12 mouse cellular contexts compared by ENCODE assay signal in the genomic region with DNA sequence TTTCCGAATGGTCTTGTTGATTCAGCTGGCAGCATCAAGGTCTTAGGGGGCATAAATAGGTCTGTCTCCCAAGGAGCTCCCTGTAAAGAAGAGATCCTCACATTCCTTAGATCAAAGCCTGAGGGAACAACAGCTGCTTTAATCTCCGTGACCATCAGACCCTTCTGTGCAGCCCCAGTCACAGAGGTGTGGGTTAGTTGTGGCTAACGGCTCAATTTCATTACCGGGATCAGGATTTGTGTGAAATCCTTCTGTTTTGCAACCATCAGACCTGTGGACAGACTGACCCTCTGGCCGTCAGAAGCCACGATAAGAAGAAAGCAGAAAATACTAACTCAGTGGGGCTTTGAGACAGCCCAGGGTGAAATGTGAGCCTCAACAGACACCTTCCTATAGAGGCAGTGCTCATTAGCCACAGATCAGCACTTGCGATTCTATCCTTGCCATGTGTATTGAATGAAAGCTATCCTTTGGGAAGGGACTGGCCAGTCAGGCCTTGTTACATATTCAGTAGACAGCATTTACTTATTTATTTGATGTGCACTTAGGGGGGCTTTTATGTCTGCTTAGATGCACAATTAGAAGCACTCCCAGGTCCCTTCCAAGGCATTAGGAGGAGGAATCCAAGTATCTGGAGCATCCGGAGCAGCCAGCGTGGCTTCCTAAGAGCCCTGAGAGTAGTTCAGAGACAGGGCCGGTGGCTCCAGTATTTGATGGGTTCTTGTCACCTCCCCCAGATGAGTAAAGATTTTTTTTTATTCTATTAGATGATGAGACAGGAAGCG.
DNase-seq lines count a peak whose midpoint lies in the region; ATAC-seq and TF ChIP-seq lines count a peak whose summit lies in the region.
"Had no signal": no experiment of that assay in that cellular context is flagged by ENCODE, and none has a peak within 500 bp of the region (broad histone marks: within the 10 kb centered on the region; RNA-seq: fewer than 3 reads in every experiment).

No protein-coding gene starts in this region.

- H3K36me3 ChIP-seq in heart, embryonic 14.5 days (ENCODE audit: control insufficient read depth, insufficient read depth, low read length): 0 out of 2 replicates have a peak, but pooled peaks cover 7% of the 10 kb centered on the region
- peaks cover 2% of the 10 kb centered on the region for H3K36me3 ChIP-seq in embryonic facial prominence, embryonic 11.5 days (replicated peaks; ENCODE audit: control insufficient read depth, insufficient read depth, low read depth, low read length)
- H3K36me3 ChIP-seq in hindbrain, embryonic 14.5 days (replicated peaks; ENCODE audit: control insufficient read depth, insufficient read depth): peaks cover 43% of the 10 kb centered on the region
- H3K36me3 ChIP-seq in midbrain, postnatal 0 days (ENCODE audit: insufficient read depth, low read length): peaks cover 6% of the 10 kb centered on the region
- H3K36me3 ChIP-seq in liver, embryonic 12.5 days: no peaks in the 10 kb centered on the region

- peak overlapping the region; percentile 27 to 30; a peak in 3 of 4 replicates for H3K27ac ChIP-seq in heart, embryonic 14.5 days (replicated peaks in 1 of 2; ENCODE audit: control insufficient read depth in 1 of 2, insufficient read depth in 1 of 2, low read depth in 2 of 2, low read length in 2 of 2)
- H3K27ac ChIP-seq in embryonic facial prominence, embryonic 11.5 days (replicated peaks; ENCODE audit: low read depth, low read length): peak overlapping the region; percentile 47; the same call in 1 of the 2 replicates
- peak overlapping the region; percentile 2 for H3K27ac ChIP-seq in hindbrain, embryonic 14.5 days
- H3K27ac ChIP-seq in midbrain, postnatal 0 days (ENCODE audit: low read depth, low read length): no peak overlapping the region
- H3K27ac ChIP-seq in liver, embryonic 12.5 days: no peak overlapping the region

- DNase-seq in heart, postnatal 36 days: no peak
- DNase-seq in embryonic facial prominence, embryonic 11.5 days (ENCODE audit: low spot score): peak; percentile 51
- peak; percentile 45 for DNase-seq in hindbrain, embryonic 14.5 days (ENCODE audit: low spot score)
- no peak for DNase-seq in midbrain, postnatal 0 days (ENCODE audit: low spot score)
- DNase-seq in left cerebral cortex, postnatal 10 days (ENCODE audit: extremely low spot score in 1 of 2, low spot score in 2 of 2): no peak
- no peak for DNase-seq in spleen, adult 18-20 months
- DNase-seq: lung, adult 18-20 months; thymus, postnatal 25 days had no signal

- H3K9ac ChIP-seq in heart, embryonic 14.5 days (ENCODE audit: low read length): peak overlapping the region; percentile 4; the same call in 1 of the 2 replicates
- no peak overlapping the region; the same call in 1 of the 2 replicates for H3K9ac ChIP-seq in embryonic facial prominence, embryonic 11.5 days (replicated peaks; ENCODE audit: low read length)
- H3K9ac ChIP-seq in hindbrain, embryonic 14.5 days: peak overlapping the region; percentile 8; the same call in 1 of the 2 replicates
- 0 out of 2 replicates have a peak overlapping the region, but pooled peaks have one; percentile 14 for H3K9ac ChIP-seq in midbrain, postnatal 0 days (replicated peaks; ENCODE audit: low read length, poor library complexity, severe bottlenecking)
- H3K9ac ChIP-seq in liver, embryonic 12.5 days: no peak overlapping the region

- ATAC-seq in heart, embryonic 14.5 days (ENCODE audit: insufficient number of reproducible peaks, insufficient read depth, low FRiP score, low read depth): no peak
- ATAC-seq in embryonic facial prominence, embryonic 11.5 days (replicated peaks; ENCODE audit: insufficient number of reproducible peaks, low FRiP score, low TSS enrichment, low read depth): peak; percentile 23; the same call in 1 of the 2 replicates
- peak; percentile 38; the same call in 1 of the 2 replicates for ATAC-seq in hindbrain, embryonic 14.5 days (ENCODE audit: low FRiP score)
- 0 out of 2 replicates have a peak, but pooled peaks have one; percentile 32 for ATAC-seq in midbrain, postnatal 0 days (ENCODE audit: low FRiP score)
- ATAC-seq in liver, embryonic 12.5 days: no peak

- no peak for TF ChIP-seq CTCF in midbrain, postnatal 0 days (IDR thresholded peaks at IDR 0.05)

- WGBS in heart, embryonic 14.5 days: 34% methylated on average over 11 of the region's 11 CpGs
- WGBS in embryonic facial prominence, embryonic 11.5 days: 23% methylated on average over 11 of the region's 11 CpGs
- 22% methylated on average over 11 of the region's 11 CpGs for WGBS in hindbrain, embryonic 14.5 days
- WGBS in midbrain, postnatal 0 days: 21% methylated on average over 11 of the region's 11 CpGs
- WGBS in liver, embryonic 12.5 days (ENCODE audit: insufficient replicate concordance): 57% methylated on average over 11 of the region's 11 CpGs

- H3K4me2 ChIP-seq in heart, embryonic 14.5 days (ENCODE audit: low read length): no peak overlapping the region
- no peak overlapping the region for H3K4me2 ChIP-seq in embryonic facial prominence, embryonic 11.5 days (ENCODE audit: low read depth, low read length)
- no peak overlapping the region for H3K4me2 ChIP-seq in hindbrain, embryonic 14.5 days (replicated peaks)
- H3K4me2 ChIP-seq in midbrain, postnatal 0 days (ENCODE audit: low read depth, low read length, poor library complexity, severe bottlenecking): no peak overlapping the region
- no peak overlapping the region for H3K4me2 ChIP-seq in liver, embryonic 12.5 days

- no peaks in the 10 kb centered on the region for H3K9me3 ChIP-seq in heart, embryonic 14.5 days (ENCODE audit: control insufficient read depth, low read length)
- H3K9me3 ChIP-seq in embryonic facial prominence, embryonic 11.5 days (replicated peaks; ENCODE audit: control insufficient read depth, low read length): no peaks in the 10 kb centered on the region
- H3K9me3 ChIP-seq in hindbrain, embryonic 14.5 days (ENCODE audit: control insufficient read depth, low read length): no peaks in the 10 kb centered on the region
- no peaks in the 10 kb centered on the region for H3K9me3 ChIP-seq in midbrain, postnatal 0 days (ENCODE audit: low read length)
- no peaks in the 10 kb centered on the region for H3K9me3 ChIP-seq in liver, embryonic 12.5 days (replicated peaks)

- H3K27me3 ChIP-seq in heart, embryonic 14.5 days (ENCODE audit: control insufficient read depth, insufficient read depth, low read length): no peaks in the 10 kb centered on the region
- no peaks in the 10 kb centered on the region for H3K27me3 ChIP-seq in embryonic facial prominence, embryonic 11.5 days (ENCODE audit: control insufficient read depth, insufficient read depth, low read length)
- no peaks in the 10 kb centered on the region for H3K27me3 ChIP-seq in hindbrain, embryonic 14.5 days (ENCODE audit: control insufficient read depth, insufficient read depth, low read length)
- no peaks in the 10 kb centered on the region for H3K27me3 ChIP-seq in midbrain, postnatal 0 days (ENCODE audit: insufficient read depth, low read length)
- peaks cover 7% of the 10 kb centered on the region; the same call in 1 of the 2 replicates for H3K27me3 ChIP-seq in liver, embryonic 12.5 days (replicated peaks)
- H3K27me3 ChIP-seq: CH12.LX had no signal

- intact Hi-C loops in heart, postnatal 36 days (cut with DNase I): loop anchor here (1.0 to 2.0 kb wide), 2 partner anchors 17 to 40 kb away; no protein-coding TSS in a partner anchor
- intact Hi-C loops in left cerebral cortex, postnatal 10 days (cut with DNase I): no loop called here

- no peak overlapping the region for H3K4me3 ChIP-seq in heart, embryonic 14.5 days (ENCODE audit: control insufficient read depth in 1 of 2, insufficient read depth in 1 of 2, low read depth in 1 of 2, low read length in 2 of 2)
- no peak overlapping the region for H3K4me3 ChIP-seq in embryonic facial prominence, embryonic 11.5 days (ENCODE audit: low read depth, low read length)
- no peak overlapping the region for H3K4me3 ChIP-seq in hindbrain, embryonic 14.5 days (replicated peaks; ENCODE audit: low read length)
- no peak overlapping the region for H3K4me3 ChIP-seq in midbrain, postnatal 0 days (ENCODE audit: low read depth, low read length)
- no peak overlapping the region for H3K4me3 ChIP-seq in liver, embryonic 12.5 days
- H3K4me3 ChIP-seq: erythroblast, embryonic 14.5 days had no signal

- peaks cover 28 to 39% of the 10 kb centered on the region in 2 experiments for H3K4me1 ChIP-seq in heart, embryonic 14.5 days (ENCODE audit: control insufficient read depth in 2 of 2, insufficient read depth in 2 of 2, low read length in 2 of 2)
- H3K4me1 ChIP-seq in embryonic facial prominence, embryonic 11.5 days (ENCODE audit: control insufficient read depth, insufficient read depth, low read length): peaks cover 7% of the 10 kb centered on the region
- peaks cover 34% of the 10 kb centered on the region for H3K4me1 ChIP-seq in hindbrain, embryonic 14.5 days (replicated peaks; ENCODE audit: control insufficient read depth, insufficient read depth, low read length)
- H3K4me1 ChIP-seq in midbrain, postnatal 0 days (ENCODE audit: insufficient read depth, low read length): peaks cover 18% of the 10 kb centered on the region
- peaks cover 9% of the 10 kb centered on the region; the same call in 1 of the 2 replicates for H3K4me1 ChIP-seq in liver, embryonic 12.5 days

Comparison
In these comparisons a context has a peak if more than half of its experiments do, and no peak if none do; other contexts are left out.
1. ATAC-seq: peak in embryonic facial prominence, embryonic 11.5 days (single experiment), hindbrain, embryonic 14.5 days (single experiment) and midbrain, postnatal 0 days (single experiment); none in heart, embryonic 14.5 days (single experiment) and liver, embryonic 12.5 days (single experiment).
2. H3K27ac ChIP-seq: peak in heart, embryonic 14.5 days (2 of 2), embryonic facial prominence, embryonic 11.5 days (single experiment) and hindbrain, embryonic 14.5 days (single experiment); none in midbrain, postnatal 0 days (single experiment) and liver, embryonic 12.5 days (single experiment).
3. H3K9ac ChIP-seq: peak in heart, embryonic 14.5 days (single experiment), hindbrain, embryonic 14.5 days (single experiment) and midbrain, postnatal 0 days (single experiment); none in embryonic facial prominence, embryonic 11.5 days (single experiment) and liver, embryonic 12.5 days (single experiment).
4. DNase-seq: peak in embryonic facial prominence, embryonic 11.5 days (single experiment) and hindbrain, embryonic 14.5 days (single experiment); none in heart, postnatal 36 days (0 of 2), midbrain, postnatal 0 days (single experiment), left cerebral cortex, postnatal 10 days (0 of 2) and spleen, adult 18-20 months (0 of 2).